Mouse (Mus musculus) brown adipose tissue, adult 24 weeks (tissue): ENCODE results near the gene Pex6. TPM values are rescaled to one million over a fixed set of nuclear protein-coding genes. Genes with fewer than 3 reads are reported as not detected.

Experiments used
- H3K27ac ChIP-seq: fragments of 200-500 bp; replicated peaks from 2 replicates; pipeline ENCODE4 v1.5.1; 2012; ENCODE audit warnings: low read depth, mild to moderate bottlenecking, low read length
- H3K4me1 ChIP-seq: fragments of 200-500 bp; 2 replicates; pipeline ENCODE4 v1.6.1; 2012; ENCODE audit warnings: low read length, mixed read lengths; ENCODE audit not compliant: control insufficient read depth, insufficient read depth, insufficient read length
- H3K4me3 ChIP-seq: fragments of 200-500 bp; 2 replicates; pipeline ENCODE4 v1.5.1; 2012; ENCODE audit warnings: low read depth, mild to moderate bottlenecking, low read length, moderate library complexity; ENCODE audit not compliant: insufficient read depth
- polyA plus RNA-seq: library from polyadenylated mRNA; stranded (reverse); fragments of >200 nt; gene quantifications from 2 replicates; pipeline ENCODE4 v1.2.4, GENCODE M21; 2012; ENCODE audit not compliant: missing spikeins, insufficient read depth, insufficient read length

The Pex6 gene
- polyA plus RNA-seq, 1 experiment, result 42.3 TPM

DNA sequence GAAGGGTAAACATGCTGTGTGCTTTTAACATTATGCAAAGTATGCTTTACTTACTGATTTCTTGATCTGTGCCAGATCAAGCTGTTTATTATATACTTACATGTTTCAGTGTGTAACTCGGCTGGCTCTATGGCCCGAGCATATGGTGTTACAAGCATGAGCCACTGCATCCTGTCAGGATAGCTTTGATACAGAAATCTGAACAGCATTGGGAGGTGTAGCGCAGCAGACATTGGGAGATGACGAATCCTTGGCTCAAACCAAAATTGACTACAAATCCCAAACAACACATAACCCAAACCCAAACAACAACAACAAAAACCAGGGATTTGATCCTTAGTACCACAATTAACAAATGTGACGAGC, 60.8 kb downstream of the Pex6 start:
- Histone ChIP-seq H3K4me1 (peaks cover 4% of the 10 kb centered on the region; the same call in 1 of the 2 replicates), H3K4me3 (peak overlapping the region; percentile 68), H3K27ac (peak overlapping the region; percentile 66)

DNA sequence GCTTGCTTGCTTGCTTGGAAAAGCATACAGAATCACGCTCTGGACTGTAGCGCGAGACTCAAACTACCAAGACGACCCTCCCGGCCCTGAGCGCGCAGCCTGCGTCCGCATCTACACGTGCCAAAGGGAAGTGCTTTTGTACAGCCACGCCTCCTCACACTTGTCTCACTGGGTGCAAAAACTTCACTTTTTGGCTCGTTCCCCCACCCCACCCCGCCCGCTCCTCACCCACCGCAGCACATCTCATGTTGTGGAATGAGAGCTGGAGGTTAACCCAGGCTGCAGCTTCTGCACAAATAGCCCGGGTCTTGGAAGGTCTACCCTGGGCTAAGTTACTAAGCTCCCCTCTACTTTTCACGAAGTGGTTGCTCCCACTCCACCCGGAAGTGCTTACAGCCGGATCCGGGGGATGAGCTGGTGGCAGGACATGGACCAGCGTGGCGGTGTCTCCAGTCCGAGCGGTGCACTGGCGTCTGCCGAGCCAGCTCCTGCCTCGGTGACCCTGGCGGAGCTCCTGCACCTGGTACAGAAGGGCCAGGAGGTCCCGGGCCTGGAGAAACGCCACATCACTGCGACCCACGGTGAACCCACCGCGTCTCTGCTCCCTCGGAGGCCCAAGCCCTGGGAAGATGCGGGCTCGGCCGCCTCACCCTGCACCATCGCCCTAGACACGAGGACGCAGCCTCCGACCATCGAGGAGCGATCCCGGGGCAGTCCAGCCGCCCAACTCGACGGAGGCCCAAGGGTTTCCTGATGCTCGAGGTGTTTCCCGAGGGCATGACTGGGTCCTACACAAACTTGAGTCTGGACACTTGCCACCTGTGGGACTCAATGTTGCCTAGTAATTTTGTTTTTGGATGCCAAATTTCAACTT, 61.4 kb downstream of the Pex6 start, which contains the start of gene 2310039H08Rik:
2310039H08Rik (plus strand) TSS at position 232 of the 874 bp plus-strand sequence.
- Histone ChIP-seq H3K4me1 (peaks cover 4% of the 10 kb centered on the region; the same call in 1 of the 2 replicates), H3K27ac (peak within 1 kb of the TSS; percentile 66), H3K4me3 (peak within 1 kb of the TSS; percentile 82)

DNA sequence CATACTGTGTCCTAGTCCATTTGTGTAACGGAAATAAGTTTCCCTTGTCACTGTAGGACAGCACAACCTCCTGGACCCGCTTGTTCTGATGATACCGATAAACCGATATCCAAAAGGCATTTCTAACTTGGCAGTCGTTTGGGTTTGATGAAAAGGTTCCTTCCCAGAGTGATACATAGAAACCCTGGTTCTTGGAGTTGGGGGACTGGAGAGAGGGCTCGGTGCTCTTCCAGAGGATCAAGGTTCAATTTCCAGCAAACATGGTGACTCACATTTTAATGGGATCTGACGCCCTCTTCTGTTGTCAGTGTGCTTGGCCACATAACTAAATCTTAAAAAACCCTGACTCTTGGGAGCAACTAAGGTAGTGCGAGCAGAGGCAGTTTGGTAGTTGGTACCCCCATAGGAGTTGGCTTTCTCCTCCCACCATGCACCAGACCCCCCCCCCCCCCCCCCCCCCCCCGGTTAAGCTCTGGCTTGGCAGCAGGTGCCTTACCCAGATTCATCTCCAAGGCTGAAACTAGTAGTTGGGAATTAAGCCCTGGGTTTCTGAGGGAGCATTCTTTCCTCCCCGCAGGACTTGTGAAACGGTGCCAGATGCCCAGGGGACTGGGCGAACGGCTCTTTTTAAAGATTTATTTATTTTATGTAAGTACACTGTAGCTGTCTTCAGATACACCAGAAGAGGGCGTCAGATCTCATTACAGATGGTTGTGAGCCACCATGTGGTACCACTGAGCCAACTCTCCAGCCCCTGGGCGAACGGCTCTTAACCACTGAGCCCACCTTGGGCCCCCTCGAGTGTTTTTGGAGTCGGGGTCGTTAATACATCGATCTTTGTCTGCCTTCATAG, 62.2 kb downstream of the Pex6 start:
- Histone ChIP-seq H3K4me1 (peaks cover 4% of the 10 kb centered on the region; the same call in 1 of the 2 replicates), H3K27ac (peak overlapping the region; percentile 55), H3K4me3 (peak overlapping the region; percentile 82)

DNA sequence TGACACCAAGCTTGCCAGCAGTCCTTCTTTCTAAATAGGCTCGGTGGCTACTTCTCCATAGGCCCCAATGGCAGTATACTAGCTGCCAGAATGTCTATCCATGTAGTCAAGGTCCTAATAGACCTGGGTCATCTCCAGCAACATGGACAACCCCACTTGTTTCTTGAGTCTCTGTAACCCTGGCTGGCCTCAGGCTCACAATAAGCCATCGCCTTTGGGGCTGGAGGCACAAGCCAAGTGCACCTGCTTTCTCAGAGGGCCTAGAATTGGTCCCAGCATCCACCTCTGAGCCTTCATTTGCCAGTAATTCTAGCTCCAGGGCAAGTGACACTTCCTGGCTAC, 62.8 kb downstream of the Pex6 start:
- Histone ChIP-seq H3K27ac (no peak overlapping the region), H3K4me1 (peaks cover 4% of the 10 kb centered on the region; the same call in 1 of the 2 replicates), H3K4me3 (no peak overlapping the region)

DNA sequence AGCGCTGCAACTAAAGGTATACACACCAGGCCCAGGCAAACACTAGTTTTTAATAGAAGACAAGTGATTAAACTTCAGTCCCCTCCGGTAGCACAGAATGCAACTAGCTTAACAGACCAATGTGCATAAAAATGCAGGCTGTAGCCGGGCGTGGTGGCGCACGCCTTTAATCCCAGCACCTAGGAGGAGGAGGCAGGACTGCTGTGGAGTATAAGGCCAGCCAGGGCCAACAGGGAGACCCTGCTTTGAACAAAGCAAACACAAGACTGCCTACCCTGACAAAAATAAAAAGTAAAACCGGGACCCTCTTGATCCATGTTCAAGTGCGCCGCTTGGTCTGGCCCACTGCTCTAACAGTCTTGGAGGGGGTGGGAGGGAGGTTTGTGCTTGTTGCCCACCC, 63.8 kb downstream of the Pex6 start:
- H3K4me1 ChIP-seq, result peaks cover 4% of the 10 kb centered on the region; the same call in 1 of the 2 replicates
- H3K27ac ChIP-seq, result no peak overlapping the region
- no peak overlapping the region for H3K4me3 ChIP-seq

Other genes starting within 250 kb of the Pex6 start
- not detected in 2 replicates for gene Ttbk1, start 223.8 kb upstream of the Pex6 start, polyA plus RNA-seq
- gene Dnph1, start 214.8 kb upstream of the Pex6 start, polyA plus RNA-seq, result 0.87 TPM in 1 of 2 replicates, not detected in the other
- 11.6 and 14.5 TPM in 2 replicates for gene Cul9, start 165.1 kb upstream of the Pex6 start, polyA plus RNA-seq
- 17.6 and 19.1 TPM in 2 replicates for gene Srf, start 155.3 kb upstream of the Pex6 start, polyA plus RNA-seq
- gene Ptk7, start 82.0 kb upstream of the Pex6 start, polyA plus RNA-seq, result 0.42 TPM in 1 of 2 replicates, not detected in the other
- gene Klc4, start 65.4 kb upstream of the Pex6 start, polyA plus RNA-seq, result 15.7 and 15.9 TPM in 2 replicates
- gene Mrpl2, start 65.2 kb upstream of the Pex6 start, polyA plus RNA-seq, result 118 and 151 TPM in 2 replicates
- 8.9 and 13.8 TPM in 2 replicates for gene Cul7, start 61.1 kb upstream of the Pex6 start, polyA plus RNA-seq
- 19.7 and 20.6 TPM in 2 replicates for gene Rrp36, start 37.1 kb upstream of the Pex6 start, polyA plus RNA-seq
- gene Mea1, start 32.7 kb upstream of the Pex6 start, polyA plus RNA-seq, result 121 and 148 TPM in 2 replicates
- 24.2 and 24.8 TPM in 2 replicates for gene Klhdc3, start 30.5 kb upstream of the Pex6 start, polyA plus RNA-seq
- gene Ppp2r5d, start 6.4 kb upstream of the Pex6 start, polyA plus RNA-seq, result 33.3 and 37.8 TPM in 2 replicates
- 4.0 TPM in 1 of 2 replicates, not detected in the other for gene Gnmt, start 17.7 kb downstream of the Pex6 start, polyA plus RNA-seq
- gene Cnpy3, start 40.8 kb downstream of the Pex6 start, polyA plus RNA-seq, result 14.2 and 16.3 TPM in 2 replicates
- gene Ptcra, start 52.2 kb downstream of the Pex6 start, polyA plus RNA-seq, result not detected in 2 replicates
- gene 2310039H08Rik, start 61.2 kb downstream of the Pex6 start, polyA plus RNA-seq, result 62.8 and 70.6 TPM in 2 replicates
- 51.1 and 77.6 TPM in 2 replicates for gene Rpl7l1, start 71.2 kb downstream of the Pex6 start, polyA plus RNA-seq
- 5.3 and 9.8 TPM in 2 replicates for gene Bicral, start 147.0 kb downstream of the Pex6 start, polyA plus RNA-seq
- gene Tbcc, start 179.2 kb downstream of the Pex6 start, polyA plus RNA-seq, result 10.1 TPM in 2 replicates
- gene Prph2, start 199.0 kb downstream of the Pex6 start, polyA plus RNA-seq, result not detected in 2 replicates